Mouse (Mus musculus): ENCODE measurements around the gene Cdh4.

GRCm38 (mm10) chr2:179838036-179838435 is 395.8 kb downstream of the Cdh4 start:
- TF ChIP-seq CTCF (IDR thresholded peaks at IDR 0.05; ENCODE audit: control insufficient read depth, insufficient read depth, low read length) (no peak), POLR2A (IDR thresholded peaks at IDR 0.05; ENCODE audit: borderline replicate concordance, control insufficient read depth, low read depth, low read length) (no peak)
